Mouse (Mus musculus) ES-E14 (cell line): Measurements from ENCODE around the gene Coq3. TPM values are rescaled to one million over a fixed set of nuclear protein-coding genes. Genes with fewer than 3 reads are reported as not detected.

Experiments used
- DNase-seq: peaks from one replicate; pipeline ENCODE4 v3.0.0-alpha.2; 2013; ENCODE audit warnings: low read depth, low spot score
- H3K27ac ChIP-seq: 2 replicates; pipeline ENCODE4 v1.5.1; 2012; ENCODE audit warnings: low read depth, mild to moderate bottlenecking, low read length, moderate library complexity, mixed read lengths; ENCODE audit not compliant: poor library complexity, insufficient read depth, severe bottlenecking
- H3K36me3 ChIP-seq: 2 replicates; pipeline ENCODE4 v1.6.1; 2012; ENCODE audit warnings: mild to moderate bottlenecking, low read length, moderate library complexity, mixed read lengths; ENCODE audit not compliant: control insufficient read depth, poor library complexity, insufficient read depth, severe bottlenecking
- H3K4me1 ChIP-seq, 2 experiments: fragments of 150-350 bp in 1 of 2; sonication (generic) in 1 of 2; 2 replicates each; pipeline ENCODE4 v1.6.1; 2012; ENCODE audit warnings: low read length in 2 of 2, mild to moderate bottlenecking in 1 of 2, mixed read lengths in 1 of 2; ENCODE audit not compliant: control insufficient read depth in 2 of 2, insufficient read depth in 2 of 2, poor library complexity in 1 of 2
- H3K4me3 ChIP-seq, 2 experiments: fragments of 150-350 bp in 1 of 2; sonication (generic) in 1 of 2; 2 replicates each; pipeline ENCODE4 v1.5.1; 2012; ENCODE audit warnings: low read length in 2 of 2, low read depth in 1 of 2, mild to moderate bottlenecking in 1 of 2, mixed read lengths in 1 of 2; ENCODE audit not compliant: insufficient read depth in 1 of 2, poor library complexity in 1 of 2, severe bottlenecking in 1 of 2
- H3K9ac ChIP-seq: 2 replicates; pipeline ENCODE4 v1.6.1; 2012; ENCODE audit warnings: low read depth, mild to moderate bottlenecking, low read length, mixed read lengths; ENCODE audit not compliant: poor library complexity, insufficient read depth, severe bottlenecking
- H3K9me3 ChIP-seq: fragments of 150-350 bp; sonication (generic); 2 replicates; pipeline ENCODE4 v1.6.1; 2012; ENCODE audit warnings: low read depth, mild to moderate bottlenecking, low read length; ENCODE audit not compliant: control insufficient read depth, insufficient read depth
- CHD2 ChIP-seq: IDR thresholded peaks from 2 replicates; pipeline ENCODE4 v1.6.1; 2014; ENCODE audit warnings: mild to moderate bottlenecking, low read depth, low read length, inconsistent platforms
- HCFC1 ChIP-seq: IDR thresholded peaks from 2 replicates; pipeline ENCODE4 v1.6.1; 2012; ENCODE audit warnings: low read length, inconsistent platforms, borderline replicate concordance; ENCODE audit not compliant: insufficient read depth
- MAFK ChIP-seq: IDR thresholded peaks from 2 replicates; pipeline ENCODE4 v1.6.1; 2014; ENCODE audit warnings: mild to moderate bottlenecking, low read depth, low read length, inconsistent platforms; ENCODE audit not compliant: insufficient read depth
- ZC3H11A ChIP-seq: IDR thresholded peaks from 2 replicates; pipeline ENCODE4 v1.6.1; 2012; ENCODE audit warnings: low read depth, mild to moderate bottlenecking, inconsistent platforms, low read length, borderline replicate concordance
- ZNF384 ChIP-seq: IDR thresholded peaks from 2 replicates; pipeline ENCODE4 v1.6.1; 2012; ENCODE audit warnings: low read depth, low read length, inconsistent platforms
- in situ Hi-C, 2 experiments: fragments of 600-800 bp; cut with MboI; formaldehyde crosslinking; loops; one replicate each; pipeline ENCODE4 v1.15.1; 2025; ENCODE audit warnings: low sequenced_read_pairs in 2 of 2, inconsistent platforms in 1 of 2; ENCODE audit not compliant: unreplicated experiment in 2 of 2
- total RNA-seq: library from RNA; depleted of rRNA; stranded (reverse); fragments of 300-350 nt; gene quantifications from 2 replicates; pipeline ENCODE4 v1.2.3, GENCODE M21; 2012

Coq3 gene
- total RNA-seq, 1 experiment = 9.1 TPM

DNA sequence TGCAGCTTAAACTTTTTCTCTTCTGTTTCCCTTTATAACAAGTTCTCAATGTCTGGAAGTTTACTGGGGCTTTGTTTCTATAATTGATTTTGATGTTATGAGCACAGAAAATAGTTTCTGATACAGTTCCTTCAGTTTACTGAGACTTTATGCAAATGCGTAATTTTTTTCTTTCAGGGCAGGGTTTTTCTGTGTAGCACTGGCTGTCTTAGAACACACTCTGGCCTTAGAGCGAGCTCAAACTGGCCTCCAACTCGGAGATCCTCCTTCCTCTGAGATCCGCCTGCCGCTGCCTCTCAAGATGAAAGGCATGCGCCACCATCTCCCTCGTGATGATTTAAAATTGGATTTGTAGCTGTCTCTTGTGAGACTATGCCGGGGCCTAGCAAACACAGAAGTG, 58.4 kb downstream of the Coq3 start:
- in situ Hi-C loops = no loop called here
- no peak for TF ChIP-seq ZNF384
- TF ChIP-seq ZC3H11A = no peak
- TF ChIP-seq CHD2 = no peak
- TF ChIP-seq HCFC1 = no peak
- no peak for TF ChIP-seq MAFK

DNA sequence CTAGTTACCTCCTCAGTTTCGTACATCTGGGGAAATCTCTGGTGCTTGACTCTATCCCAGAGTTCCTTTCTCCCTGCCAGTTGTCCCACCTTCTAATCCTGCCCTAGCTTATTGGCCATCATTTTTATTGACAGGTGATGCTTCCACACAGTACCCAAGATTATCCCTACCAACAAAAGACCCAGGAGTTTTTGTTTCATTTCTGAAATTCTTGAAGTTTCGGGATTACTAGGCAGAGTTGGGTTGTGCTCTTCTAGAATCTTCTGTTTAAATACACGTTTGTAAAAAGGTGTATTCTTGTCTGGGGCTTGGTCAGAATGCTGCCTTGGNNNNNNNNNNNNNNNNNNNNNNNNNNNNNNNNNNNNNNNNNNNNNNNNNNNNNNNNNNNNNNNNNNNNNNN, 65.2 kb downstream of the Coq3 start:
- in situ Hi-C loops = no loop called here
- H3K9me3 ChIP-seq = no peaks in the 10 kb centered on the region
- no peak overlapping the region for H3K9ac ChIP-seq
- TF ChIP-seq CHD2 (no peak), ZC3H11A (no peak), ZNF384 (no peak), HCFC1 (no peak), MAFK (no peak)
- no peaks in the 10 kb centered on the region for H3K36me3 ChIP-seq
- H3K4me3 ChIP-seq = no peak overlapping the region
- H3K4me1 ChIP-seq = peaks cover 0 to 2% of the 10 kb centered on the region in 2 experiments; a peak in 2 of 4 replicates
- H3K27ac ChIP-seq = no peak overlapping the region
- no peak for DNase-seq

More for the DNA sequence above, 58.4 kb downstream of the Coq3 start:
- Histone ChIP-seq H3K27ac (no peak overlapping the region), H3K9ac (no peak overlapping the region), H3K4me3 (no peak overlapping the region), H3K4me1 (peaks cover 0 to 2% of the 10 kb centered on the region in 2 experiments; a peak in 2 of 4 replicates), H3K9me3 (no peaks in the 10 kb centered on the region), H3K36me3 (no peaks in the 10 kb centered on the region)
- DNase-seq = no peak

GRCm38 (mm10) chr4:21951444-21951843, 72.0 kb downstream of the Coq3 start:
- H3K36me3 ChIP-seq = no peaks in the 10 kb centered on the region

GRCm38 (mm10) chr4:21952255-21952654, 72.8 kb downstream of the Coq3 start:
- no peaks in the 10 kb centered on the region for H3K9me3 ChIP-seq
- no peaks in the 10 kb centered on the region for H3K4me1 ChIP-seq
- no peaks in the 10 kb centered on the region for H3K36me3 ChIP-seq
- H3K4me3 ChIP-seq = no peak overlapping the region
- in situ Hi-C loops = no loop called here
- TF ChIP-seq MAFK (no peak), CHD2 (no peak), ZC3H11A (no peak), HCFC1 (no peak), ZNF384 (no peak)
- DNase-seq = no peak
- H3K9ac ChIP-seq = no peak overlapping the region
- no peak overlapping the region for H3K27ac ChIP-seq

More at GRCm38 (mm10) chr4:21951444-21951843, 72.0 kb downstream of the Coq3 start:
- Histone ChIP-seq H3K9me3 (no peaks in the 10 kb centered on the region), H3K27ac (no peak overlapping the region), H3K4me1 (no peaks in the 10 kb centered on the region), H3K4me3 (no peak overlapping the region), H3K9ac (no peak overlapping the region)
- TF ChIP-seq HCFC1 (no peak), ZC3H11A (peak; percentile 30; the same call in 1 of the 2 replicates)
- in situ Hi-C loops = no loop called here
- DNase-seq = no peak
